Mouse (Mus musculus) neutrophil, adult 5-6 weeks (primary cell): ENCODE results near the gene Olfr666. TPM values are rescaled to one million over a fixed set of nuclear protein-coding genes. Genes with fewer than 3 reads are reported as not detected.
"Not testable (repeated sequence)": the region's sequence is repeated elsewhere in the genome, so short reads cannot be mapped to it uniquely, and the experiment has no call there.

ENCODE experiments used
- ATAC-seq: fragments of 151-379, 151-347 bp; 2 replicates; pipeline ENCODE4 v1.8.0; 2017; ENCODE audit warnings: mild to moderate bottlenecking, moderate TSS enrichment; ENCODE audit not compliant: insufficient number of reproducible peaks, poor library complexity, low FRiP score, severe bottlenecking; ENCODE audit errors: extremely low read depth
- total RNA-seq: library from RNA; stranded (forward); fragments of 200-1000 nt; gene quantifications from 2 replicates; pipeline ENCODE4 v1.2.3, GENCODE M21; 2017

Olfr666 gene
- 0.70 TPM in 1 of 2 replicates, not detected in the other for total RNA-seq

DNA sequence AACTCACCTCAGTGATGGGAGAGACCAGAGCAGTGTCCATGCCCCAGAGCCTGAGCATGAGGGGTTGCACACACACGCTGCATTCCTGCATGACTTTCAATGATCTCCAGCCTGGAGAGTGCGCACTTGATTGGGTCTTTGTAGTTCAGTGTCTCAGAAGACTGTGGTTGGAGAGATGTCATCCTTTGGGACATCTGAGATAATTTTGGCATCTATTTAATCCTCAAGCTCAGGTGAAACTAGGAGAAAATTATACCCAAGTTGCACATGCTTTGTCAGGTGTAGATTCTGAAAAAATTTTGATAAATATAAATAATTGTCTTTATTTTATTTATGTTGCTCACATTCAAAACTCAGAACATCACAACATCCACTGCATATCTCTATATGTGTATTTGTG lies at the start of gene Olfr666:
TSS of gene Olfr666 (minus strand) at position 101 of the 400 bp plus-strand sequence.
- no peak for ATAC-seq

DNA sequence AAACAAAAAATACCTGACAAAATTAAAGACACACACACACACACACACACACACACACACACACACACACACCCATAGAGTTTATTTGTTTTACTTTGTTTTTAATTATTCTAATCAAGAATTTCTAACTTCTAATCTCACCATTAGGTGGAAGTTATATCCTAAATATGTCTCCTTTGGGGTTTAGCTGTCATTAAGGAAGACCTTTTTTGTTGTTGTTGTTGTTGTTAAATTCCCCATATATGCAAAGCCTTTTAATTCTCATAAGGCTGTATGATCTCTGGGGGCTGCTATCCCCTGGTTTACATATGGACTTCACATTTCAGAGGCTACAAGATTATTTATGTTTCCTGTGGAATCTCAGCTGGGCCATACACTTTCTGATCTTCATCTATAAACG lies 38.2 kb upstream of the Olfr666 start, which contains the start of gene Olfr669:
TSS of gene Olfr669 (plus strand) at position 301 of the 400 bp plus-strand sequence.
- ATAC-seq, result no peak

DNA sequence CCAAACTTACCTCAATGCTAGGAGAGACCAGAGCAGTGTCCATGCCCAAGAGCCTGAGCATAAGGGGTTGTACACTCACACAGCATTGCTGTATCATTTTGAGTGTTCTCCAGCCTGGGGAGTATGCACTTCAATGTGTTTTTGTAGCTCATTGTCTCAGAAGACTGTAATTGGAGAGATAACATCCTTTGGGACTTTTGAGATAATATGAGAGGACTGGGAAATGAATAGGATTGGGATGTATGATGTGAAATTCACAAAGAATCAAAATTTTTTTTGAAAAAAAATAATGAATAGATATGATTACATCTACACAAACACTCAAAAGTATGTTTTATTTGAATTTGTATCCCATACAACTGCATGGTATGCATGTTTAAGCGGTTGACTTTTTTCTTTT lies 32.2 kb upstream of the Olfr666 start, which contains the start of gene Olfr668:
TSS of gene Olfr668 (minus strand) at position 101 of the 400 bp plus-strand sequence.
- ATAC-seq, result no peak

DNA sequence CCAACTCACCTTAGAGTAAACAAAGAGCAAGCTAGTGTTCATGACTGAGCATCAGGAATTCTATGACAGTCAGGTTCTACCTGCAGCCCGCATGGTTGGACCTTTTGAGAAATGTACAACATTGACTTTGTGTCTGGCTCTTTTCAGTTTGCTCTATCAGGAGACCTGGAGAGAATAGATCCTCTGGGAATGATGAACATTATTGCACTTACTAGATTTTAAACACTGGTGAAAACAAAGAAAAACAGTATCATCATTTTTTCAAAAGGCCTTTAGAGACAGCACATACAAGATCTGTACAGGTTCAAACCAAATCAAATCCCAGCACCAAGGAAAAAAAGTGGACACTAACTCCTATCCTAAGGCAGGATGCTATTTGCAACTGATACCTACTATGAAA lies 25.6 kb upstream of the Olfr666 start, which contains the start of gene Olfr667:
TSS of gene Olfr667 (minus strand) at position 101 of the 400 bp plus-strand sequence.
- ATAC-seq, result no peak

DNA sequence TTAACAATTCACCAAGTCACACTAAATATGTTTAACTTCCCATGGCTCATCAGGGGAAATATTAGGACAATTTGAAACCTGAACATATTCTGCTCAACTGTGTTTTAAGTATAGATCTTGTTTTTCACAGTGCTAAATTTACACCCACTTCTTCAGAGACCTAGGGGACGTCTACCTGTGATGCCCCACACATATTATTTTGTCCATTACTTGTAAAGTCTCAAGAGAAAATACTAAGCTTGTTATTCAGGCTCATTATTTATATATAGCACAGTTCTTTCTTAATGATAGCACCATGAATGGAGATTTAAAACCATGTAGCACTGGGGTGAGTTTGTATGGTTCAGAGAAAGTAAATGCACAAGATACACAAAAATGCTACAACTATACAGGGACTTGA lies 18.0 kb downstream of the Olfr666 start, which contains the start of gene Olfr665:
TSS of gene Olfr665 (plus strand) at position 301 of the 400 bp plus-strand sequence.
- ATAC-seq, result no peak

DNA sequence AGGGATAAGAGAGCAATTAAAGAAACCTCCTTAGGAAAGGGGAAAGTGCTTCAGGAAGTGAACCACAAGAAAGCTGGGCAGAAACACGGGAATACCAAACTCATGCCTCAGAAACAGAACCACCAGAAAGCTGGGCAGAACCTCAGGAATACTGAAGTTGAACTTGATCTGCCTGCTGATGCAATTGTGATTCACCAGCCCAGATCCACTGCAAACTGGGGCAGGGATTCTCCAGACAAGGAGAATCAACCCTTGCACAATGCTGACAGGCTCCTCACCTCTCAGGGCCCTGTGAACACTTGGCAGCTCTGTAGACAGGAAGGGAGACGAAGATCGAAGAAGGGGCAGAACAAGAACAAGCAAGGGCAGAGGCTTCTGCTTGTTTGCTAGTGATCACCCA lies 34.4 kb downstream of the Olfr666 start:
- ATAC-seq, result no peak

DNA sequence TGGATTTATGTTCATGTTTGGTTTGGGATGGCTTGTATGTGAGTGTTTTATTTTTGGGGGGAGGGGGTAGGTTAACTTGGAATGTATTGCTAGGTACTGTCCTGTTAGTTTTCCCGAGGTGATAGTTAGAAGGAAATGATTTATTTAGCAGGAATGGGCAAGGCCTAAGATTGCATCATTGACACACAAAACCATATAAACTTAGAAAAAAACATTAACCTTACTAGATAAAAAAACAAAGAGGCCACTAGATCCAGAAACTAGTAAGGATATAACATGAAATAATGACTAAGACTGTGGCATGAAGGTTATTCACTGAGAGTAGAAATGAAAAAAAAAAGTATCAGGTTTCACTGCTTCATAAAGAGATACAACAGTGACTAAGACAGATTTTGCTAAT lies 38.1 kb downstream of the Olfr666 start:
- ATAC-seq, result no peak

DNA sequence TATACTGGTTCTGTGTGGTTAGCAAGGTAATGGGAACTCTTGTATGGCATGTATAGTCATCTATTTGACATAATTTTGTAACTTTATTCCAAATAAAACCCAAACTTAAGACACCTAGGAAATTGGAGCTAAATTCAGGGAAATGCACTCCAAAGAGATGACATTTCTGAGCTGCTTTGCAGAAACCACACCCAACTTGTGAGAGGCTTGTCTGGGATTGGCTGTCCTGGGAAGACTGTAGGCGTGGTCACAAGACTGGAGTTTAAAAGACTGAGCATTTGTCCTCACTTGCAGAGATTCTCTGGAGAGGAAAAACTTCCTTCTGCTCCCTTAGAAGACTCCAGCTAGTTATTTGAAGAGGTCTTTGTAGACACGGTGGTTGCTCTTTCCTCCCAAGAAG lies 39.0 kb downstream of the Olfr666 start, which contains the start of gene Usp17la:
TSS of gene Usp17la (plus strand) at position 301 of the 400 bp plus-strand sequence.
- ATAC-seq, result not testable (repeated sequence)

DNA sequence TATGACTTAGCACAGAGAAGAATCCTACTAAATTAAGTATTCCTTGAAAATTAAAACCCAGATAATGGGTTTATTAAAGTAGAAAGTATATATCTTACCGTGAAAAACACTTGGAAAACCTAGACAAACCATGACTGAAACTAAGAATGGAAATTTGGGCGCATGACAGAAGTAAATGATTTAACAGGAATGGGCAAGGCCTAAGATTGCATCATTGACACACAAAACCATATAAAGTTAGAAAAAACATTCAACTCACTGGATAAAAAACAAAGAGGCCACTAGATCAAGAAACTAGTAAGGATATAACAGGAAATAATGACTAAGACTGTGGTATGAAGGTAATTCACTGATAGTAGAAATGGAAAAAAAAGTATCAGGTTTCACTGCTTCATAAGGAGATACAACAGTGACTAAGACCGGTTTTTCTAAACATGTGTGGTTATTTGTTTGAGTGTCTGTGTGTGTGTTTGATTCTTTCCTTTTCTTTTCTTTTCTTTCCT lies 40.5 kb downstream of the Olfr666 start:
- no peak for ATAC-seq

DNA sequence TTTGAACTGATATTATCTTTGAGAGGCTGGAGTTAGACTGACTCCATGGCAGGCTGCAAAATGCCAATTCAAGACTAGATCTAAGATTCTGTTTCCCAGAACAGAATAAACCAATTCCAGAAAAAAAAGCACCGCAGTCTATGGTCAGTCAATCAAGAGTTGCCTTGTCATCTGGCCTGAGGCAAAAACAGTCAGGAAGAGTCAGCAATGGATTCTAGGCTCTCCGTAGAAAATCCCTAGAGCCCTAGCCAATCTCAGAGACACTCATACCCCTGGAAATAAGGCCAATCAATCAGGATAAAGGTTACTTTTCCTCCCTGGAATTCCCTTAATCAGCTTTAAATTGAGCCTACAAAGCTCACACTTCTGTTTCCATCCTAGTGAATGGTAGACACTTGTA lies 44.2 kb downstream of the Olfr666 start:
- ATAC-seq, result not testable (repeated sequence)

DNA sequence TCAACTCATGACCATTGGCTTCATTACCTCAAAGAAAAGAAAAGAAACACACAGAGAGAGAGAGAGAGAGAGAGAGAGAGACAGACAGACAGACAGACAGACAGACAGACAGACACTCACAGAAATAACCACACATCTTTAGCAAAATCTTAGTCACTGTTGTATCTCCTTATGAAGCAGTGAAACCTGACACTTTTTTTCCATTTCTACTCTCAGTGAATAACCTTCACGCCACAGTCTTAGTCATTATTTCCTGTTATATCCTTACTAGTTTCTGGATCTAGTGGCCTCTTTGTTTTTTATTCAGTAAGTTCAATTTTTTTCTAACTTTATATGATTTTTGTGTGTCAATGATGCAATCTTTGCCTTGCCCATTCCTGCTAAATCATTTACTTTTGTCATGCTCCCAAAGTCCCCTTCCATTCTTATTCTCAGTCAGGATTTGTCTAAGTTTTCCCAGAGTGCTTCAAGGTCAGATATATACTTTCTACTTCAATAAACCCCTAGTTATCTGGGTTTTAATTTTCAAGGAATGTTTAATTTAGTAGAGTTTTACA lies 51.9 kb downstream of the Olfr666 start:
- no peak for ATAC-seq

DNA sequence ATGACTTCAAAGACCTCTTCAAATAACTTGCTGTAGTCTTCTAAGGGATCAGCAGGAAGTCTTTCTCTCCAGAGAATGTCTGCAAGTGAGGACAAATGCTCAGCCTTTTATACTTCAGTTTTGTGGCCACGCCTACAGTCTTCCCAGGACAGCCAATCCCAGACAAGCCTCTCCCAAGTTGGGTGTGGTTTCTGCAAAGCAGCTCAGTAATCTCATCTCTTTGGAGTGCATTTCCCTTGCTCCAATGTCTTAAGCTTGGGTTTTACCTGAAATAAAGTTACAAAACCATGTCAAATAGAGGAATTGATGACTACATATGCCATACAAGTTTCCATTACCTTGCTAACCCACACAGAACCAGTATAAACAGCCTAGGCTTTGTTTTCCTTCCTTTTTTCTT lies 53.2 kb downstream of the Olfr666 start, which contains the start of gene Usp17lb:
TSS of gene Usp17lb (minus strand) at position 101 of the 400 bp plus-strand sequence.
- no peak for ATAC-seq

Other genes with a start within 250 kb of the Olfr666 start
- 0.47 TPM in 1 of 2 replicates, not detected in the other for gene Olfr658, start 248.6 kb downstream of the Olfr666 start, total RNA-seq
- not detected in 2 replicates for gene Olfr659, start 229.2 kb downstream of the Olfr666 start, total RNA-seq
- not detected in 2 replicates for gene Olfr661, start 209.5 kb downstream of the Olfr666 start, total RNA-seq
- not detected in 2 replicates for gene Usp17le, start 118.5 kb downstream of the Olfr666 start, total RNA-seq
- gene Usp17lb, start 53.3 kb downstream of the Olfr666 start, total RNA-seq, result not detected in 2 replicates
- not detected in 2 replicates for gene Usp17la, start 38.9 kb downstream of the Olfr666 start, total RNA-seq
- gene Olfr665, start 17.9 kb downstream of the Olfr666 start, total RNA-seq, result 0.12 TPM in 1 of 2 replicates, not detected in the other
- not detected in 2 replicates for gene Olfr667, start 25.5 kb upstream of the Olfr666 start, total RNA-seq
- 0.12 TPM in 1 of 2 replicates, not detected in the other for gene Olfr668, start 32.1 kb upstream of the Olfr666 start, total RNA-seq
- 0.35 TPM in 1 of 2 replicates, not detected in the other for gene Olfr669, start 38.3 kb upstream of the Olfr666 start, total RNA-seq
- gene Olfr670, start 66.7 kb upstream of the Olfr666 start, total RNA-seq, result not detected in 2 replicates
- not detected in 2 replicates for gene Olfr671, start 83.2 kb upstream of the Olfr666 start, total RNA-seq
- gene Olfr672, start 106.1 kb upstream of the Olfr666 start, total RNA-seq, result not detected in 2 replicates
- not detected in 2 replicates for gene Olfr675, start 132.5 kb upstream of the Olfr666 start, total RNA-seq
- gene Olfr676, start 136.7 kb upstream of the Olfr666 start, total RNA-seq, result not detected in 2 replicates
- gene Olfr677, start 155.4 kb upstream of the Olfr666 start, total RNA-seq, result not detected in 2 replicates
- gene Olfr678, start 168.5 kb upstream of the Olfr666 start, total RNA-seq, result 0.23 TPM in 1 of 2 replicates, not detected in the other
- not detected in 2 replicates for gene Olfr679, start 185.3 kb upstream of the Olfr666 start, total RNA-seq
- not detected in 2 replicates for gene Olfr680-ps1, start 196.9 kb upstream of the Olfr666 start, total RNA-seq
- not detected in 2 replicates for gene Olfr681, start 220.9 kb upstream of the Olfr666 start, total RNA-seq